Mouse (Mus musculus) neutrophil, adult 83 days (primary cell): ENCODE results near the gene Kif28. TPM values are rescaled to one million over a fixed set of nuclear protein-coding genes. Genes with fewer than 3 reads are reported as not detected.

Experiments used
- total RNA-seq, 2 experiments: library from RNA; stranded (reverse); gene quantifications; one replicate each; pipeline ENCODE4 v1.2.4; 2023

Kif28 gene
- not detected for total RNA-seq

GRCm38 (mm10) chr1:179745171-179745570 lies at the start of gene Kif28:
Kif28 (minus strand) TSS chr1:179745271.

GRCm38 (mm10) chr1:179668013-179668805 lies 76.9 kb downstream of the Kif28 start, which contains the start of gene Sccpdh:
Sccpdh (plus strand) TSS chr1:179668210.

Other genes starting within 250 kb of the Kif28 start
- 10 to 100 TPM; 10.1 to 13.6 TPM for gene Smyd3, start 227.2 kb downstream of the Kif28 start, total RNA-seq
- 1 to 10 TPM; 7.2 to 9.4 TPM for gene Tfb2m, start 199.0 kb downstream of the Kif28 start, total RNA-seq
- gene Cnst, start 198.9 kb downstream of the Kif28 start, total RNA-seq, result 10 to 100 TPM; 29.6 to 29.7 TPM
- gene Sccpdh, start 77.1 kb downstream of the Kif28 start, total RNA-seq, result 1 to 10 TPM; 2.6 to 2.8 TPM
- gene Gm10518, start 58.1 kb upstream of the Kif28 start, total RNA-seq, result under 1 TPM; 0.42 to 0.70 TPM
- 10 to 100 TPM; 56.6 to 68.2 TPM for gene Ahctf1, start 58.4 kb upstream of the Kif28 start, total RNA-seq
- 1 to 10 TPM; 4.2 to 4.3 TPM for gene Cdc42bpa, start 215.2 kb upstream of the Kif28 start, total RNA-seq